Mouse (Mus musculus) left cerebral cortex, postnatal 4 days (tissue): ENCODE measurements at regions not wholly inside any gene's neighbourhood (a gene's known extent, or its start where the extent isn't known, plus 50 kb on each side); places are given as distances from the start of the nearest gene placed in this dataset.
"Not testable (repeated sequence)": the region's sequence is repeated elsewhere in the genome, so short reads cannot be mapped to it uniquely, and the experiment has no call there.

Experiments
- DNase-seq: peaks from one replicate; pipeline ENCODE4 v3.0.0-alpha.2; 2022
- intact Hi-C: fragments of 180-260 bp; cut with DNase I; formaldehyde crosslinking; loops from one replicate; pipeline ENCODE4 v1.15.1; 2025

DNA sequence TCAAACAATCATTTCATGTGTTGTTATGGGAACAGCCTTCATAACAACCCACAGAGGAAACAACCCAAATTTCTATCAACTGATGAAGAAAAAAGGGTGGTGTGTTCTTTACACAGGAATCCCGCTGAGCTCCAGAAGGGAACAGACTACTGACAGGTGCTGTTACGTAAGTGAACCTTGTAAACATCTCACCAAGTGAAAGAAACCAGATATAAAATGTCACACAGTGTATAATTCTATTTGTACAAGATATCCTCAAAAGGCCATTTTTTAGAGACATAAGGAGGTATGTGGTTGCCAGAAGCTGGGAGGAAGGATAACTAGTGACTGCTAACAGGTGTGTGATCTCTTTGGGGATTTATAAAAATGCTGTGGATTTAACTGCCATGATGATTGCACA, 119.9 kb downstream of the Plod2 start:
- no peak for DNase-seq
- intact Hi-C loops, result no loop called here

DNA sequence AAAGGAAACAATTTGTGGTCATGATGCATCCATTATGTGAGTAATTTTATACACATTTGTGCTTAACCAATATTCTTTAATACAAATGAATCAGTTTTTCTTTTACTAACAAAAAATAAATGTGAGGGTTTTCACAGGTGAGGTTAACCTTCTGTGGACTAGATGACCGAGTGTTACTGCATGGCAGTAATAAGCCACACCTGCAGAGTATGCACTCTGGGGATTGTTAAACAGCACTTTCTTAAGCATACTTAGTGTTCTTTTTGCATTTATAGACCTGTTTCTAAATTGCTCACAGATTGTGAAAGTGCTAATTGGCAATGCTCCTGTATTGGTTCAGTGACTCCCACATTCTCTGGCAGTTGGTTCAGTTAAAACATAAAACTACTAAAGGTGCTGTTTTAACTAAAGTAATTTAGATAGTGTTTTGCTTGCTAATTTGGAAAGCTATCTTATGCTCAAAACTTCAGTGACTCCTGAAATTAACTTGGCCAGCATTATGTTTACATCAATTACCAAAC, 125.4 kb downstream of the Plod2 start:
- intact Hi-C loops, result no loop called here
- DNase-seq, result no peak

DNA sequence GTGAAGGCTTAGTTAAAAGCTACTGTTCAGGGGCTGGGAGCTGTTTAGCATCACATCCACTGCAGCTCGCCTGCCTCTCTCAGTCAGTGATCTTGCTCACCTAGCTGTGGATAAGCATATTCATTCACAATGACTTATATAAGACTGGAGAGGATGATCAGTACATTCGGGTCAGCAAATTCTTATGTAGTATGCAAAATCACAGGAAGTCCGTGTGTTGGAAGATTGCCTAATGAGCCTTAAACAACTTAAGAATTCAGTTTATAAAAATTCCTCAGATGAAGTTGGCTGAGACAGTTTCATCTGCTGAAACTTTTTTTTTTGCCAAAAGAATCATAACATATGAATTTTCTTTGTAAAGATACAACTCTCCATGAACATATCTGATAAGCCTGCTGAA, 129.9 kb downstream of the Plod2 start:
- no peak for DNase-seq
- intact Hi-C loops, result no loop called here

DNA sequence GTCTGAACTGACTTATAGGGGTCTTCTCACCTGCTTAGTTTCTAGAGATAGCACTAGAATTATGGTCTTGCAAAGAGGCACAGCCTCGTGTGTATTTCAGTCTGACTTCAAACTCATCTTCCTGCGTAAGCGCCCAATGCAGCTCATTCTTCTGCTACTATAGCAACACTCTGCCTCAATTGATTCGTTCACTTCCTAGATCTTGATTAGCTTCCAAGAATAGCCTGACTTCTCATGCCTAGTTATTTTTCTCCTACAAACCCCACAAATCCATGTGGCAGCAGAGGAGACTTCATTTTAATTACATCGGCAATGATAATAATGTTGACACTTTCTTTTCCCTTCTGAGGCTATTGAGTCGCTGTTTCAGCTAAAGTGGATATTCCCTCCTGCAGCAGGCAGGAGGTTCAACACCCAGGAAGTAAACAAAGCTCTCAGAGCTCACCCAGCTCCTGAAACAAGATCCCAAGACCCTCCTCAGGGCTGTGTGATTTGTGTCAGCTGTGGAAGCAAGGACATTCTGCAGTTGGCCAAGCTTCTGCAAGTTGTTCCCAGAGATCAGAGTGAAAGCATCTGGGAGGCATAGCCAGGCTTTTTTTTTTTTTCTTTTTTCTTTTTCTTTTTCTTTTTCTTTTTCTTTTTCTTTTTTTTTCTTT, 152.5 kb downstream of the Plod2 start:
- no peak for DNase-seq
- intact Hi-C loops, result no loop called here

DNA sequence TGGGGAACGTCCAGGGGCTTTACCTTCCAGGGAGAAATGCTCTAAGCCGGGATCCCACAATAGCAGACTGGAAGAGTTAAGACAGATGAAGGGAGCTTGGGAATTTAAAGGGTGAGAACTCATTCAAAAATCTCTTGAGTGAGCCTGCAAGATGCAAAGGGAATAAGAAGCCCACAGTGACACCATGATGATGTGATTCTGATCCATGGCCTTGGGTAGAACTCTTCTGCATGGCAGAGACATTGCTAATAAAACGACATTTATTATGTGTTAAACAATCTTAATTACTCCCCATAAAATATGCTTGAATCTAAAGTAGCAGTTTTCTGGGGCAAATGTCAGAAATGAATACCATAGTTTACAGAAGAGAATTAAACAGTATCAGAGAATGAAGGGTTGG, 155.9 kb downstream of the Plod2 start:
- intact Hi-C loops, result no loop called here
- DNase-seq, result no peak

DNA sequence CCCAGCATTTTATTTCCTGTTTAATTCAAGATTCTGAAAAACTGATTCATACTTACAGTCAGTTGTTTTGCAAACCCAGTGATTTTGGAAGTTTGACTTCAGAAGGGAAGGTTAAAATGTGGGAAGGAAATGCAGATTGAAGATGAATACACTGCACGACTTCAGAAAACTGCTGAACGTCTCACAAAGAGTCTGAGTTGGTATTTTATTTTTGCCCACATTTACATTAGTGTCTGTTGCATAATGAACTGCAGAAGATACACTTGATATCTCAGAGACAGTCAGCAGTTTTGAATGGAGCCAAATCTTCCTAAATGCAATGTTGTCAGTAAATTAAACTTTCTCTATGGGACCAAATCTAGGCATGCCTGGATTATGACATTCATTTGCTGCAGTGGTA, 162.7 kb downstream of the Plod2 start:
- DNase-seq, result no peak
- intact Hi-C loops, result no loop called here

DNA sequence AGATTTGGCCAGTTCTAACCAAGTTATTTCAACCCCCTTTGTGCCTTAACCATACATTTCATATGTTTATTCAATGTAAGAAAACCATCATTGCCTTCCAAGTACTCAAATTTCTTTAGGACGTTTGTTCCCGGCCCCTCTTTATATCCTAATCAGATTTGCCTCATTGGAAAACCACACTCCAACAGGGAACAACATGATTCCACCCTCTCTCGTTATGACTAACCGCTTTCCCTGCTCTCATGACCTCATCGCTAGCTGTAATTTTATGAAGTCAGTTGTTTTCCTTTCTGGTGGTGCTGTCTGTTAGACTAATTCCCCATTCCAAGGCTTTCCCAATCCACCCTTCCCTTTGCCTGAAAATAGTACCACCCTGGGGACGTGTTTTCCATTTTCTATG, 165.0 kb downstream of the Plod2 start:
- no peak for DNase-seq
- intact Hi-C loops, result no loop called here

DNA sequence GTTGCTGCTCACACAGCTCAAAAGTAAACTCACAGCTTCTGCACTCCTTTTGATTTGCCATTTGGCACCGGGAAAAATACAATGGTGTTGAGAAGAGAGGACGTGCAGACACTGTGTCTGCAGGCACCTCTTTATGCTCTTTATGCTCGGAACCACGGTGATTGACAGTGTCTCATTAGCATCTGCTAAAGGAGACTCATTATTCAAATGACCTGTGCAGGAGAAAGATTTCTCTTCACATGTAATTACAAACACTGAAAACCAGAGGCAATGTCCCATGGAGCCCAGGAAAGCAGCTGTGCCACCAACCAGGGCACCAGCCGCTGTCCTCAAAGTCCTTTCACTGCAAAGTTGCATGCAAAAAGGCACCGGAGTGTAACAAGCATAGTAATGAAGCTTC, 175.2 kb downstream of the Plod2 start:
- intact Hi-C loops, result no loop called here
- DNase-seq, result no peak

DNA sequence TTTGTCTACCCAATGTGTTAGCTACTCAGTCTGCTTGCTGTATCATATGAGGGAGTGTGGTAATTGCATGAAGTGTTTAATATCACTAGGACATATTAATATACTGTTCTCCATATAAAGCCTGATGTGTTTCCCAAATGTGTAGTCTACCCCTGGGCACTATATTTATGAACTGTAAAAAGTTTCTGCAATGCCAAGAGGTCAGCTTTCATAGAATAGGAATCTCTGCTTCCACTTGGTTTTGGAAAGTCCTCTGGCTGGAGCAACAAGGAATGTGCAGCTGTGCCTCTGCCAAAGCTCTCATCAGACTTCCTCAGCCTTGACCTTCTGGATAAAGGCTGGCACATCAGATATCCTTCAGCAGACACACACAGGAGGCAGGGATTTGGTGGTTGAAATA, 176.3 kb downstream of the Plod2 start:
- intact Hi-C loops, result no loop called here
- DNase-seq, result no peak

DNA sequence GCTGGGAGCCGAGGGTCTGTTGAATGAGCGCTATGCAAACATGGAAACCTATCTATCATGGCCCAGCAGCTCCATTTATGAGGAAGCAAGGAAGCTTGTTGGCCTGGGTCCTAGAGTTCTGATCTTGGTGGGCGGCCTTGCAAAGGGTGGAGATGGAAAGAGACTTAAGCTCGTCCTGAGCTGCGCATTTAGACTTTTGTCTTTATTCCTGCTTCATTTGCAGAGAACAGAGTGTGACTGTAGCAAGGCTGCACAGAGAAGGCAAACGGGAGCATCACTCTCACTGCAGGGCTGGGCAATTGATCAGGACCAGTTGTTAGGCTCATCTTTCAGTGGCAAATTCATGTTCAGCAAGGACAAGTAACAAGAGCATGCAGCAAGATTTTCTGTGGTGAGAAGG, 177.2 kb downstream of the Plod2 start:
- no peak for DNase-seq
- intact Hi-C loops, result no loop called here

DNA sequence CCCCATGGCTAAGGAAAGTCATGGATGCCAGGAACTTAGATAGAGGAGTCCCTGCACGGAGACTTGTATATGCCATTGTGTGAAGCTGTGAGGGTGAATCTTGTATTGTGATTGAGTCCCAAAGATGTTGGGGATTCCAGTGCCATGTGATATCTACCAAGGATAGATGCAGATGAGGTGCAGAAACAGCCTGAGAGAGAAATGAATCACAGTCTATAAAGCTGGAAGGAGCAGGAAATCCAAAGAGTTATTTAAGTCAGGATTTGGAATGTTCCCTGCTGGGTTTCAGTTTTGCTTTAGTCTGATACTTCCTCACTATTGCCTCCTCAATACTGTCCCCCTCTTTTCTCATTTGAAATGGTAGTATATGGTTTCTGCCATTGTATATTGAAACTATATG, 186.8 kb downstream of the Plod2 start:
- intact Hi-C loops, result no loop called here
- no peak for DNase-seq

DNA sequence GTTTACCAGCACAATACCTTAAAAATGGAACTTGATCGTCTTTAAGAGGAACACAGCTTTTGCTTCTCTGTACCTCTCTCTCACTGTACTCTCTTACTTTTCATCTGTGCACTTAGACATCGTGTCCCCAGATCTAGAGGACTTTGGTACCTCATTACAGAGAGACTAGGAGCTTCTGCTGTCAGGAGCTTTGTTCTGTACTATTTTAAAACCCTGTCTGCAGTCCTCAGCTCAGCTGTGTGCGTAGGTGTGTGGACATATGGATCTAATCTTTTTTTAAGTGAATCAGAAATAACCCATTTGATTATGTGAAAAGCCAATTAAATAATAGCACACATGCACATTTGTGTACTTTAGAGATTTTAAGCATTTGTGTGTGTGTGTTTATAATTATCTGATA, 189.4 kb downstream of the Plod2 start:
- intact Hi-C loops, result no loop called here
- DNase-seq, result no peak

DNA sequence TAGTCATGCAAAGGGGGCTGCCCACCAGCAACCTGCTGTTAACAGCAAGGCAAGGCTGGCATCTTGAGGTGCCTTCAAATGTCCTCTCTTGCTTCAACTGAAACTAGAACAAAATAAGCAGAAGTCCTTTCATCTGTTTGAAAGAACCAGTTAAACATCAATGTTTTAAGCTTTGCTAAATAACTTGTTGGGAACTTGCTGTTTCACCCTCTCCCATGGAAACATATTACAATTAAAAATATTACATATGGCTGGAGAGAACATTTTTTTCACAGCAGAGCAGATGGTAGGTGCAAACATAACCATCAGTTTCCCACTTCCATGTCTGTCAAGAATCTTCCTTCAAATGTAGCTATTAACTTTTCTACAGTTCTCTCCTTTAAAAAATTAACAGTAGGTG, 225.5 kb downstream of the Plod2 start:
- intact Hi-C loops, result no loop called here

DNA sequence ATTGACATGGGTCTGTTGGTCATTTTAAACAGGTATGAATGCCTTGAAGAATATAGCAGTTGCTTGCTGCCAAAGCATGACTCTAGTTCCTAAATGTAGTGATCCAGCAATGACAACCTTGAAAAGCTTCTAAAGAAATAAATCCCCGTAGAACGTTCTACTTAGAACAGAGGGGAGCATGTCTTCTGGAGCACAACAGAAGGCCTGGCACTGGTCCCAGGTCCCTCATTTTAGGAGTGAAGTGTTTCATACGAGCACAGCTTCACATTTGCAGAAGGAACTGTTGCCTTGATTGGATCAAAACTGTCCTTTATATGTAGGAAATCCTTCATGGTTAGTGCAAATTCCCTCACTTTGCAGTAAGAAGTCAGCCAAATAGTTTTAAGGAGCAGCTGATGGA, 226.4 kb downstream of the Plod2 start:
- intact Hi-C loops, result no loop called here
- DNase-seq, result peak; percentile 14

More for the DNA sequence above, 225.5 kb downstream of the Plod2 start:
- no peak for DNase-seq

DNA sequence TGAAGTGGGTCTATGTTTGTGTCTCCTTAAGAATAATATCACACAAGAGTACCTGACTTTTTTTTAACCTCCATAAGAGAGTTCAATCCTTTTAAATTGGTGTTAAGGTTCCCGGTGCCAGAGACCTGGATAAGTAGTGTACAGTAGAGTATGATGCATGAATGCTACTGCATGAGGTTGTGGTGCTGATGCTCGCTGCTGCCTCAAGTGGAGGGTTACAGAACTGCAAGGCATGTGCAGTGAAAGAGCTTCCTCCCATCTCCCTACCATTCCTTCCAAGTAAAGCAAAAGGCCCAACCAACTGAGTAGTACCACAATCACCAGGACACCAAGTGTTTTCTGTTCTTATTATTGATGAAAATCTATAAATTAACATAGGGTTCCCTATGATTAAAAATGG, 227.5 kb downstream of the Plod2 start:
- intact Hi-C loops, result no loop called here
- peak; percentile 29 for DNase-seq

DNA sequence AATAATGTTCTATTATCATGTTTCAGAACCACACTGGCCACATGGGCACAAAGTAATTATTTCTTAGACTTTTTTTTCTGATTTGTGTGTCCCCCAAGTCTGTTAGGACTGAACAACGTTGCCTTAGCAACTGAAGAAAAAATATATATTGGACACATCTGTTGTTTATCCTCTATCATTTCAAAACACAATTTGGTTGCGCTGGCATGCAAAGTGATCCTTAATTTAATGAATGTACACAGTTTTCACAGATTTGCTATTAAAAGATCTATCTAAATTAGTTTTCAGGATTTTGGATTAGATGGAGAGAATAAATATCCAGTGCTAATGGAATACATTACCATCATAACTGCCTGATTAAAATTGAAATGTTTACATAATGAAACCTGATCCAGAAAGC, 229.0 kb downstream of the Plod2 start:
- DNase-seq, result no peak
- intact Hi-C loops, result no loop called here

DNA sequence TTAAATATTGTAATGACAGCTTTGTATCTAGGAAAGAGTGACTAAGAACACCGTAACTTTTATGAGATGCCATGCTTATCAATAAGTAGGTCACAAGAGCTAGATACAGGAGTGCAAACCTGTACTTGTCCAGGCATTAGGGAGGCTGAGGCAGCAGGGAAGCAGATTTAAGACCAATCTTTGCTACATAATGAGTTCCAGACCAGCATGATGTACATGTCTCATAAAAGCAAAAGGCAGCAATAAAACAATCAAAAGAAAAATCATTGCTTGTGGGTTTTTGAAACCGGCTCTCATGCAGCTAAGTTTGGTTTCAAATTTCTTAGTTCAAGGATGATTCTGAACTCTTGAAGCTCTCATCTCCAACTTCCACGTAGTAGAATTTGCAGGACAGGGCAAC, 229.7 kb downstream of the Plod2 start:
- no peak for DNase-seq
- intact Hi-C loops, result no loop called here

DNA sequence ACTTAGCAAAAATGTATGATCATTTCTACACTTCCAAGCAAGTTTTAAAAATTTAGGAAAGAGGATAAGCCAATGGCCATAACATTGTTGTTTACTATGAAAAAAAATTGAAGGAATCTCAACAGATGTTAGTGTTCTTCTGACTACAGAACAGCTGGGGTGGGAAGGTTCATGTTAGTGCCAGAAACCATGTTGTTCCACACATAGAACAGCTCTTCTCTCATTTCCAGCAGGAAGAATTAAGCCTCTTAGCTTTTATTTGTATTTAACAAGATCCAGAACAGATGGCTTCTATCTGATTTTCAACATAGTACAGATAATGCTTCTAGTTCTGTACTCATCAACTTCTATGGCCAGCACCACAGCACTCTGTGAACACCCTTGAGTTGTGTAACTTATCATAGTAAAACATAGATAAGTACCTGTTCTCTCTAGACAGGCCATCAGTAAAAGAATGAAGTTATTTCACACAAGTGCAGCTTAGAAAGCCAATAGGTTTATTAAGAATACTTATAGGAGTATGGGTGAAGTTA, 241.0 kb downstream of the Plod2 start:
- no peak for DNase-seq
- intact Hi-C loops, result no loop called here

DNA sequence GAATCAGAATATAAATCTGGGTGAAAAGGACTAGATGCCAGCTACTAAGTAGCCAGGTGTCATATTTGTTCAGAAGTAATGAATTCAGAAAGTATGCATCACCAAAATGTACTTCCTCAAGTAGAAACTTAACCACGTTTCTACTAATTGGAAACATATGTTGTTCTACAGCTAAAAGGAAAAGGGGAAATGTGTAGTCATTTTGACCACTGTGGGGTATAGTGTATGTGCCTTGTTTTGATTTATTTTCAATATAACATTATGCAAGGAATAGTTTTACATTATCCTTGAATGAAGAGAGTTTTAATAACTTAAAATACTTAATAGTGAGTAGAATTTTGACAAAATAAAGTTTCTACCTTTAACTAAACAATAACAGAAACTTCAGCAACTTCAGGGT, 257.7 kb downstream of the Plod2 start:
- no peak for DNase-seq
- intact Hi-C loops, result no loop called here

DNA sequence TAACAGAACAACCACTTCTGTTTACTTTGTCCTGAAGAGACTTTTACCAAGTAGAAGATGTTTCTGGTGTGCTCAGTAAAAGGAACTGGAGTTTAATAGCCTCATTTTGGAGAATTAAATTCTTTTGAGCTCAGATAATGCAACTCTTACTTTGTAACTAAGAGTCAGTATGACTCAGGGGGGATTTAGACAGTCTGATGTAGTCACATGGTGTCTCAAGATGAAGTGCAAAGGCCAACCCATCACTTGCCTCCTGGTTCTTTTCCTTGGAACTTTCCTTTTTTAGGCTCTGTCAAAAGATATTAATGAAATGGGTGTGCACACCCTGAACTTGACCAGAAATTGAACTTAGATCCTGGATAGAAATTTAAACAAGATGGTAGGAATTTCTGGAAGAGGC, 267.4 kb downstream of the Plod2 start:
- intact Hi-C loops, result no loop called here
- no peak for DNase-seq

DNA sequence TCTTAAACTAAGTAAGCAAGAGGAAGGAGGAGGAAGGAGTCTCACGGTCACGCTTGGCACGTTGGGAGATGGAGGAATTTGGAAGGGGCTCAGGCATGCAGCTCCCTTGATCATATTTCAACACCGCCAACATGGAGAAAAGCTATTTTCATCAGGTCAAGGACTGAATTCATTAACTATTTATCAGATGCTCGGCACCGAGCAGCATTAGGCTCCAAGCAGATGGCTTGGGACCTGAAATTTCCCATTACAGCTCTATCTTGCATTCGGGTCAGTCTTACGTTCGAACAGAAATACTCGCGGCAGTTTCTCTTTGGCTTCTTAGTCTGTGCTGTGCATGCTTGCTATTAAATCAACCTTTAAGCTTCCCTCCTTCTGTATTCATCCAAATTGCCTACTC, 278.7 kb downstream of the Plod2 start:
- DNase-seq, result no peak
- intact Hi-C loops, result no loop called here

DNA sequence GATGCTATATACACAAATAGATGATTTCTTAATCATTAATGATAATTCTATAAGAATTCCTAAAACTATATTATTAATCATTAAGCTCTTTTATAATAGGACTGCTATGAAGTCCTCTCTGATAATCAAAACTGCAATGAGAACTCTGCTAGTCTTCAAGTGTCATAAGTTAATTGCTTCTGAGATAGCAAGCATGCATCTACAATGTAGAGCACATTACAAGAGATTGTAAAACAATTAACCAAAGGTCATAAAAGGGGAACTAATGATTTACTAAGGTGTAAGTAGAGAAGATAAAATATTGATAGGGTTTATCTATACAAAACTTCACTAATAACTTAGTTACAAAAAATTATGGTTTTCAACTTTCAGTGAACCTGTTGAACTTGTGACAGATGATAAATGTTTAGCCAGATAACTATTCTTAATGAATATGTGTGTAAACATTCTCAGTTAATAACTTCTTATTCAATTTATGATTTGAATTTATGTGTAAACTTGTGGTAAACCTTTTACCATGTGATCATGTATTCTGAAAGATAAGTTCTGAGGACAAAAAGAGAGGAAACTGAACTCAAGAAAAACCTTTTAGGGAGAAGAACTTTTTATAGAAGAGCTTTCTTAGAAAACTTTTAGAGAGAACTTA, 284.8 kb downstream of the Plod2 start:
- DNase-seq, result no peak
- intact Hi-C loops, result no loop called here

DNA sequence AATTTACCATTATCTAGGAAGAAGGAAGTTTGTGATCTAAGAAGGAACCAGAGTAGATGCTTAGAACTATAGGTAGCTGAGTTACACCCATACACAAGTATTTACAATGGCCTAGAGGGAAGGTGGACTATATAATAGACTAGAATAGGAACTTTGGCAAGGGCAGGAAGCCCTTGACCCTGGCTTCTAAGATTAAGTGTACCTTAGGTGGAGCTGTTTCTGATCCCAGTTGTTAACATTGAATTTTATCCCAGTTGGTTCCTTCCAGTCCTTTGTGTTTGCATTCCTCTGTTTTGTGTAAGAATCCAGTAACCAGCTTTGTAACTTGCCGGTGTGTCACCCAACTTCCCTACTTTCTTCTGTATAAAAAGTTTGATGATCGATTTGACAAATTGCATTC, 294.1 kb downstream of the Plod2 start:
- intact Hi-C loops, DNase-seq: not testable (repeated sequence)
